In the genomic region with DNA sequence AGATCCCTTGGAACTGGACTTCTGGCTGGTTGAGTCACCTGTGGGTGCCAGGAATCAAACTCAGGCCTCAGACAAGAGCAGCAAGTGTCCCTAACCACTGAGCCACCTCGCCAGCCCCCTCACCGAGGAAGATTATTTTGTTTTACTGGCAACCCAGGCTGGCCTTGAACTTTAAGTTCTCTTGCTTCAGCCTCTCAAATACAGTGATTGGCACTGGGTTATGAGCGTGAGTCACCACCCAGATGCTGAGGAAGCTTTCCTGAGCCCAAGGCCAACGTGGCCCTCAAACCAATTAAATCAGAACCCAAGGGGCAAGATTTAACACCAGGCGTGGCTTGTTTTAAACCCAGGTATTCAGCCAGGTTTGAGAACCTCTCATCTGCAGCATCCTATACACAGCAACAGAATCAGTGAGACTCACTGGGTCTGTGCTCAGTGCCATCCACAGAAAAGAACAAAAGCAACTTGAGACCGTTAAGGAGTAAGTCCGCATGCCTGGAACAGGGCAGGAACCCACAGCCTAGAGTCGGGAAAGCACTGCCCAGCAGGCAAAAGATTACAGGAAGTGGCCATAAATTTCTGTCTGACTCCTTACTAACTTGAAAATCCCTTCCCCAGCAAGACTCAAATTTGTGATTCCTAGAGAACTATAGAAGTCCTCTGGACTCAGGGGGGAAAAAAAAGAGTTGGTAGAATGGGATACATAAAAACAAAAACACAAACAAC, we compare ENCODE assay signal across 16 mouse cellular contexts. TPM values are rescaled to one million over a fixed set of nuclear protein-coding genes. Genes with fewer than 3 reads are reported as not detected.
DNase-seq lines count a peak whose midpoint lies in the region; ATAC-seq lines count a peak whose summit lies in the region.
"Had no signal": no experiment of that assay in that cellular context is flagged by ENCODE, and none has a peak within 500 bp of the region (broad histone marks: within the 10 kb centered on the region; RNA-seq: fewer than 3 reads in every experiment).

No protein-coding gene starts in this region.

- H3K36me3 ChIP-seq in heart, embryonic 10.5 days = peaks cover 32% of the 10 kb centered on the region
- peaks cover 17% of the 10 kb centered on the region for H3K36me3 ChIP-seq in kidney, embryonic 14.5 days (ENCODE audit: control insufficient read depth, insufficient read depth, low read length)

- H3K27ac ChIP-seq in heart, embryonic 10.5 days = peak overlapping the region; percentile 23; the same call in 1 of the 2 replicates
- H3K27ac ChIP-seq in kidney, embryonic 14.5 days (ENCODE audit: low read depth, low read length) = peak overlapping the region; percentile 30; the same call in 1 of the 2 replicates
- H3K27ac ChIP-seq: embryonic facial prominence, embryonic 12.5 days; hindbrain, embryonic 14.5 days; limb, embryonic 15.5 days had no signal

- no peak overlapping the region for H3K9ac ChIP-seq in kidney, embryonic 14.5 days (ENCODE audit: low read depth, low read length)
- H3K9ac ChIP-seq: embryonic facial prominence, embryonic 12.5 days; hindbrain, embryonic 14.5 days; limb, embryonic 15.5 days had no signal

- no peaks in the 10 kb centered on the region for H3K27me3 ChIP-seq in heart, embryonic 10.5 days (ENCODE audit: insufficient read depth, poor library complexity, severe bottlenecking)
- H3K27me3 ChIP-seq in kidney, embryonic 14.5 days (ENCODE audit: control insufficient read depth, insufficient read depth, low read length) = no peaks in the 10 kb centered on the region
- H3K27me3 ChIP-seq: embryonic facial prominence, embryonic 12.5 days; limb, embryonic 15.5 days had no signal

- no peaks in the 10 kb centered on the region for H3K9me3 ChIP-seq in heart, embryonic 10.5 days
- no peaks in the 10 kb centered on the region for H3K9me3 ChIP-seq in kidney, embryonic 14.5 days (ENCODE audit: control insufficient read depth, low read length)
- H3K9me3 ChIP-seq: embryonic facial prominence, embryonic 12.5 days; limb, embryonic 15.5 days had no signal

- intact Hi-C loops in heart, postnatal 25 days (cut with DNase I) = loop anchor here (2.0 to 5.0 kb wide), 3 partner anchors 60 to 125 kb away; partner anchors contain the start of genes Coil and Scpep1

- no peak overlapping the region for H3K4me3 ChIP-seq in heart, embryonic 10.5 days
- no peak overlapping the region for H3K4me3 ChIP-seq in kidney, embryonic 14.5 days (ENCODE audit: low read length)
- H3K4me3 ChIP-seq: embryonic facial prominence, embryonic 12.5 days; limb, embryonic 15.5 days had no signal

- H3K4me2 ChIP-seq in kidney, embryonic 14.5 days (replicated peaks; ENCODE audit: low read depth, low read length) = no peak overlapping the region
- H3K4me2 ChIP-seq: embryonic facial prominence, embryonic 12.5 days; hindbrain, embryonic 14.5 days; limb, embryonic 15.5 days had no signal

- H3K4me1 ChIP-seq in heart, embryonic 10.5 days = peaks cover 61% of the 10 kb centered on the region
- peaks cover 23% of the 10 kb centered on the region for H3K4me1 ChIP-seq in kidney, embryonic 14.5 days (ENCODE audit: control insufficient read depth, insufficient read depth, low read length)

- ATAC-seq in kidney, embryonic 14.5 days (ENCODE audit: low FRiP score, low TSS enrichment) = no peak
- no peak for ATAC-seq in CD4-positive, CD25-positive, alpha-beta regulatory T cell, adult 4 months

- no peak for DNase-seq in heart, embryonic 10.5 days (ENCODE audit: low spot score)
- no peak for DNase-seq in heart, postnatal 25 days (ENCODE audit: low spot score)
- no peak for DNase-seq in kidney, postnatal 10 days
- DNase-seq in 416B (ENCODE audit: low read depth) = peak; percentile 72
- peak; percentile 69 for DNase-seq in adrenal gland, postnatal 25 days
- DNase-seq in cerebellum, postnatal 36 days = no peak
- DNase-seq: B cell, adult 2 months; cerebellum, postnatal 25 days; layer of hippocampus, adult 9-11 months; lung, adult 2 months; midbrain, embryonic 14.5 days had no signal

- WGBS in heart, embryonic 10.5 days = 82% methylated on average over 8 of the region's 8 CpGs
- 54% methylated on average over 8 of the region's 8 CpGs for WGBS in kidney, embryonic 14.5 days

RNA-seq across cellular contexts. Expression of gene Akap1, which starts 16.9 kb away (rescaled TPM):
- 26.6 and 39.9 TPM in 2 replicates for polyA plus RNA-seq in heart, embryonic 10.5 days (2016; fragmentation: Nextera tagmentation; extraction: Ambion mirVana)
- 100 to 1,000 TPM; 114 to 123 TPM for total RNA-seq in heart, postnatal 25 days (2021)
- 12.0 and 20.2 TPM in 2 replicates for polyA plus RNA-seq in kidney, embryonic 14.5 days (2014; fragmentation: Nextera tagmentation; extraction: Ambion mirVana)
- 126 and 129 TPM in 2 replicates for total RNA-seq in adrenal gland, postnatal 25 days (2021)
- polyA plus RNA-seq in CD4-positive, CD25-positive, alpha-beta regulatory T cell, adult 4 months (2017; shearing (Covaris generic)) = 1 to 10 TPM; 1.3 to 1.6 TPM

Comparison
In these comparisons a context has a peak if more than half of its experiments do, and no peak if none do; other contexts are left out.
1. DNase-seq: peak in 416B (single experiment) and adrenal gland, postnatal 25 days (single experiment); none in heart, embryonic 10.5 days (single experiment), heart, postnatal 25 days (single experiment), kidney, postnatal 10 days (single experiment) and cerebellum, postnatal 36 days (0 of 2).